Mouse (Mus musculus) E14TG2a.4 (cell line): ENCODE data around the gene Rab3c.

ENCODE experiments used
- H3K27me3 ChIP-seq: 2 replicates; pipeline ENCODE4 v1.6.1; 2014; ENCODE audit warnings: low read length, control low read depth; ENCODE audit not compliant: insufficient read depth
- H3K36me3 ChIP-seq: 2 replicates; pipeline ENCODE4 v1.6.1; 2014; ENCODE audit warnings: low read length, control low read depth; ENCODE audit not compliant: insufficient read depth
- H3K4me1 ChIP-seq: replicated peaks from 2 replicates; pipeline ENCODE4 v1.6.1; 2014; ENCODE audit warnings: low read depth, low read length, control low read depth
- H3K4me3 ChIP-seq: replicated peaks from 2 replicates; pipeline ENCODE4 v1.5.1; 2014; ENCODE audit warnings: mild to moderate bottlenecking, low read length
- H3K9me3 ChIP-seq: 2 replicates; pipeline ENCODE4 v1.6.1; 2014; ENCODE audit warnings: low read length, control low read depth
- CTCF ChIP-seq: conservative IDR thresholded peaks from 2 replicates; pipeline ENCODE4 v1.5.1; 2014; ENCODE audit warnings: low read length
- NANOG ChIP-seq: IDR thresholded peaks from 2 replicates; pipeline ENCODE4 v1.6.1; 2014; ENCODE audit warnings: borderline replicate concordance, low read length, mixed read lengths
- POU5F1 ChIP-seq: IDR thresholded peaks from 2 replicates; pipeline ENCODE4 v1.6.1; 2014; ENCODE audit warnings: low read length, borderline replicate concordance

Rab3c gene

DNA sequence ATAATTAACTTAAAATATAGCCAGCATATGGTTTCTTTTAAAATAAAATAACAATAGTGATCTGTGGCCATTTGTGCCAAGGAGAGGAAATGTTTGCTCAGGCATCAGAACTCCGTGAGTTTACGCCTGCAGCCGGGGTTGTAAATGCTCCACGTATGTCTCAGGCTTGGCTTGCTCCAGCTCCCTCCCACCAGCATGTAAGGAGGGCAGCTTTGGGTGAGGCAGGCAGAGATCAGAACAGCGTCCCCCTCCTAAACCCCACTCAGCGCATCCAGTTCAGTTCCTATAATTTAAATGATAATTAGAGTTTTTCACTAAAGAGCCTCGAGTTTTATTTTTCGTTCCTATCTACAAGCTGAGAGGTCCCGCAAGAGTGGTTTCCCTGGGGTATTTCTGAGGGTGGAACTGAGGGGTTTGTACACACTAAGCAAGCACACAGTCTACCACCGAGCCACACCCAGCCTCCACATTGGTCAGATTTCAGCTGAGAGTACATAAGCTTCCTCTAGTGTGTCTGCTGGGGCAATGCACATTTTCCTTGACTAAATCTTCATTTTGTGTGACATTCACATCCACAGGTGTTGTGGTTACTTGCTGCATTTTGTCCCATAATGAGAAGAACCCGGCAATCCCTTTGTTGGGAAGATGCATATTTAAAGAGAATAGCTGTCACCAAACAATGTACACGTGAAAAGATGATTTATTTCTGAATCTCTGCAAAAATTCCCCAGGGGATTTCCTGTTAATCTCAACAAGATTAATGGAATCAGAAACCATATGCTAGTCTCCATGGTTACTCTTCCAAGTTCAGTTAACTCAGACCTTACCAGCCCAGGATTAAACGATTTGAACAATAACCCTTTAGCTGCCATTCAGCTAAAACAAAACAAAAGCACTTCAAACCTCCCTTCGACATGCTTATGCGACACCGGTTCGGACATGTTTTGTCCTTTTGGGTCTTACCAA lies 186.8 kb downstream of the Rab3c start:
- no peaks in the 10 kb centered on the region for H3K27me3 ChIP-seq
- TF ChIP-seq NANOG, result no peak
- no peak for TF ChIP-seq CTCF
- no peak for TF ChIP-seq POU5F1
- peaks cover 9% of the 10 kb centered on the region for H3K4me1 ChIP-seq
- no peak overlapping the region for H3K4me3 ChIP-seq
- peaks cover 12% of the 10 kb centered on the region for H3K9me3 ChIP-seq
- H3K36me3 ChIP-seq, result no peaks in the 10 kb centered on the region

GRCm38 (mm10) chr13:110083961-110084360 lies 196.8 kb downstream of the Rab3c start:
- Histone ChIP-seq H3K4me3 (no peak overlapping the region), H3K36me3 (no peaks in the 10 kb centered on the region), H3K27me3 (no peaks in the 10 kb centered on the region), H3K9me3 (peaks cover 15% of the 10 kb centered on the region), H3K4me1 (no peaks in the 10 kb centered on the region)
- no peak for TF ChIP-seq NANOG
- no peak for TF ChIP-seq POU5F1
- no peak for TF ChIP-seq CTCF

GRCm38 (mm10) chr13:110081174-110081573 lies 199.6 kb downstream of the Rab3c start:
- no peaks in the 10 kb centered on the region for H3K4me1 ChIP-seq
- no peaks in the 10 kb centered on the region for H3K36me3 ChIP-seq
- TF ChIP-seq POU5F1 (no peak), NANOG (no peak), CTCF (no peak)
- H3K4me3 ChIP-seq, result no peak overlapping the region
- peaks cover 19% of the 10 kb centered on the region for H3K9me3 ChIP-seq
- no peaks in the 10 kb centered on the region for H3K27me3 ChIP-seq

GRCm38 (mm10) chr13:110075587-110075986 lies 205.2 kb downstream of the Rab3c start:
- no peaks in the 10 kb centered on the region for H3K4me1 ChIP-seq
- no peak for TF ChIP-seq NANOG
- no peak for TF ChIP-seq POU5F1
- TF ChIP-seq CTCF, result no peak
- H3K9me3 ChIP-seq, result peaks cover 13% of the 10 kb centered on the region
- H3K4me3 ChIP-seq, result no peak overlapping the region
- no peaks in the 10 kb centered on the region for H3K36me3 ChIP-seq
- H3K27me3 ChIP-seq, result no peaks in the 10 kb centered on the region

DNA sequence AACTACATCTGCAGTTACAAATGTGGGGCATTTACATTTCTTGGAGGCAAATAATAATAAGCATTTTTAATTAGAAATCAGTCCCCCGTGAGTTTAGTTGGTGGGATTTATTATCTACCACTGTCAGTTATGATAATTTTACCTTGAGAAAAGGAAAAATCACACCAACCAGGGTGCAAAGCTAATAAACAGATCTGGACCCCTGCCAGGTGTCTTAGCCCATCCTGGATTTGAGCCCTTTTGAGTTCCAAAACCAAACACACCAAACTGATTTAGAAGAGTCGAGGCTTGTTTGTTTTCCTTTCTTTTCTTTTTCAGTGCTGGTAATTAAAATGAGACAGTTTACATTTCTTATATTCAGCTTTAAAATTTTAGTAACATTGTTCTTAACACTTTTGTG lies 206.6 kb downstream of the Rab3c start:
- H3K4me1 ChIP-seq, result no peaks in the 10 kb centered on the region
- peaks cover 13% of the 10 kb centered on the region for H3K9me3 ChIP-seq
- H3K27me3 ChIP-seq, result no peaks in the 10 kb centered on the region
- H3K4me3 ChIP-seq, result no peak overlapping the region
- TF ChIP-seq POU5F1, result no peak
- no peak for TF ChIP-seq CTCF
- no peak for TF ChIP-seq NANOG
- H3K36me3 ChIP-seq, result no peaks in the 10 kb centered on the region

DNA sequence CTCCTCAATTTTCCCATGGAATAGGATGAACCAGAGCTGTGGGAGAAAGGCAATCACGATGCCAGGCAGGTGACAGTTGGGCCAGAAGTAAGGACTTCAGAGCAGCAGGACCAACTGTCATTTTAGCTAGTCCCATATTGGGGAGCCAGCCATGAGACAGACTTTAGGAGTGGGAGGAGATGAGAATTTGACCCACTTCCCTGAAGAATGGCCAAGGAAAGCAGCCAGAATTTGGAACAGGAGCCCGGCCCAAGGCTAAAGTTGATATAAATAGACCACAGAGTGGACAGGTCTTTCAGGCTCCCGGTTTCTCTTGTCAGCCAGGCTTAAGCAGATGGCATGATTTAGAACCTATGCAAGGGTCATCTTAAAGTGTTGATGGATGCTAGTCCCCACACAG lies 213.6 kb downstream of the Rab3c start:
- Histone ChIP-seq H3K4me1 (no peaks in the 10 kb centered on the region), H3K4me3 (no peak overlapping the region), H3K9me3 (no peaks in the 10 kb centered on the region), H3K27me3 (no peaks in the 10 kb centered on the region), H3K36me3 (no peaks in the 10 kb centered on the region)
- TF ChIP-seq POU5F1 (no peak), CTCF (no peak), NANOG (no peak)

DNA sequence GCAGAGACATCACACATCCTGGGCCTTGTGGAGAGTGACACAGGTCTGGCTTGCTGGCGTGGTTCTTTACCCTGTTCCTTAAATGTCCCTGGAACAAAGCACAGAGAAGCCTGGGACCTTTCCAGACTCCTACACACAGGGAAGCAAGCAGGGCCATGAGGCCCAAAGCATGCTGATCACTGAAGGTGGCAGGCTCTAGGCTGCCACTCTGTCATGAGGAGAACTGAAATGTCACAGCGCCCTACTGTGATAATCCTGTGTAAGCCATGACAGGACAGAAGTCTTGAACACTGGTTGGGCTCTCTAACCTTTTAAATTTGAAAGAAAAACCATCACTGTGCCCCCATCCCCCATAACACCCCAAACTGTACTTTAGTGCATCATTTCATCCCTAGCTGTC lies 214.1 kb downstream of the Rab3c start:
- H3K4me1 ChIP-seq, result no peaks in the 10 kb centered on the region
- TF ChIP-seq CTCF, result no peak
- TF ChIP-seq POU5F1, result no peak
- TF ChIP-seq NANOG, result no peak
- no peaks in the 10 kb centered on the region for H3K27me3 ChIP-seq

DNA sequence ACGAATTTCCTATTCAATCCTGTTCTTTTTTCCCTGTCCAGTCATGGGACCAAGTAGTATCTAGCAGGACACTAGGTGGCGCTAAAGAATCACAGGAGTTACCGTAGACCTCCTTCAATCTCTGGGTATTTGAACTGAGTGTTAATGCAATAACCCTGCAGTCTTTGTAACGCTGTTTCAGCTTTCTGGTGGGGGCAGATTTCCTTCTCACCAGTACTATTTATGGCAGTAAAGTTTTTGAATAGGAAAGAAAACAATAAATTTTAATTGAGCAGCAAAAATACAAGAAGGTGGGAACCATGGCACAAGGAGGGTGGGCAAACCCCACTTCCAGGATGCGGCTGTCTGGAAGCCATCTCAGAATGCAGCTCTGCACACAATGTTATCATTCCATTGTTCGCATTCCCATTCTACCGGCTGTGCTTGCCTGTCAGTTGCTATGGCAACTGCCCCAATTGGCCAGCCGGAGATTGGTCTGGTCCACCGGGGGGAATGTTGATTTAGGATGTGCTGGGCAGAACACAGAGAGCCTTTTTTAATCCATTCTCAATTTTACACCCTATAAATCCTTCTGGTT lies 217.9 kb downstream of the Rab3c start:
- TF ChIP-seq CTCF (peak; percentile 78), POU5F1 (no peak)
- H3K4me1 ChIP-seq, result no peaks in the 10 kb centered on the region
- H3K27me3 ChIP-seq, result no peaks in the 10 kb centered on the region
- no peaks in the 10 kb centered on the region for H3K36me3 ChIP-seq
- no peak overlapping the region for H3K4me3 ChIP-seq
- H3K9me3 ChIP-seq, result peaks cover 14% of the 10 kb centered on the region

More for the DNA sequence above, 214.1 kb downstream of the Rab3c start:
- Histone ChIP-seq H3K36me3 (no peaks in the 10 kb centered on the region), H3K9me3 (no peaks in the 10 kb centered on the region), H3K4me3 (no peak overlapping the region)

GRCm38 (mm10) chr13:110062288-110062687 lies 218.5 kb downstream of the Rab3c start:
- no peaks in the 10 kb centered on the region for H3K36me3 ChIP-seq
- no peak overlapping the region for H3K4me3 ChIP-seq
- no peaks in the 10 kb centered on the region for H3K27me3 ChIP-seq
- TF ChIP-seq POU5F1, result no peak
- H3K4me1 ChIP-seq, result no peaks in the 10 kb centered on the region
- peaks cover 19% of the 10 kb centered on the region for H3K9me3 ChIP-seq
